Mouse (Mus musculus): ENCODE measurements around the gene Wdr83os. TPM values are rescaled to one million over a fixed set of nuclear protein-coding genes. Genes with fewer than 3 reads are reported as not detected.

Wdr83os gene
- total and polyA plus RNA-seq, 3 experiments, result 40.9 to 103 (median 43.5) TPM

GRCm38 (mm10) chr8:85122995-85123394, 42.5 kb downstream of the Wdr83os start, which contains the start of gene Zfp791:
TSS of gene Zfp791 (minus strand) at chr8:85123095.
- Histone ChIP-seq H3K4me2 (ENCODE audit: insufficient read depth, low read depth, poor library complexity, severe bottlenecking) (no peak within 1 kb of the TSS), H3K27ac (ENCODE audit: insufficient read depth, low read depth) (no peak within 1 kb of the TSS), H3K27me3 (replicated peaks) (peaks cover 3% of the 10 kb centered on the region), H3K9ac (ENCODE audit: insufficient read depth, low read depth) (no peak within 1 kb of the TSS), H3K4me1 (ENCODE audit: control insufficient read depth in 1 of 2, insufficient read depth in 2 of 2) (peaks cover 0 to 6% of the 10 kb centered on the region in 2 experiments; a peak in 2 of 4 replicates), H3K4me3 (replicated peaks in 1 of 3; ENCODE audit: low read depth in 2 of 3, low read length in 2 of 3, poor library complexity in 1 of 3) (no peak within 1 kb of the TSS), H3K79me2 (replicated peaks; ENCODE audit: control insufficient read depth, extremely low read depth, insufficient read depth, poor library complexity, severe bottlenecking) (no peaks in the 10 kb centered on the region), H3K9me3 (replicated peaks; ENCODE audit: low read length) (no peaks in the 10 kb centered on the region), H3K36me3 (replicated peaks in 1 of 2; ENCODE audit: control insufficient read depth in 1 of 2, insufficient read depth in 1 of 2, low read length in 1 of 2) (no peaks in the 10 kb centered on the region)
- in situ Hi-C loops (cut with MboI; ENCODE audit: low pct_ligation_motif_present, low pct_unique_long_range_greater_than_20kb, low sequenced_read_pairs) (no loop called here), dilution Hi-C loops (cut with MboI; ENCODE audit: extremely low pct_ligation_motif_present, extremely low pct_unique_long_range_greater_than_20kb, low sequenced_read_pairs) (no loop called here)
- no peak for TF ChIP-seq BHLHE40 (IDR thresholded peaks at IDR 0.05; ENCODE audit: low read depth, low read length)
- TF ChIP-seq MXI1 (IDR thresholded peaks at IDR 0.05; ENCODE audit: low read depth, low read length), result no peak
- no peak for TF ChIP-seq TBP (conservative IDR thresholded peaks at IDR 0.05; ENCODE audit: low read depth, low read length)
- no peak for TF ChIP-seq RCOR1 (conservative IDR thresholded peaks at IDR 0.05; ENCODE audit: low read depth, low read length)
- TF ChIP-seq JUND (conservative IDR thresholded peaks at IDR 0.05; ENCODE audit: low read depth, low read length), result no peak
- TF ChIP-seq SIN3A (IDR thresholded peaks at IDR 0.05; ENCODE audit: low read length), result no peak
- TF ChIP-seq JUN (IDR thresholded peaks at IDR 0.05; ENCODE audit: insufficient read depth, low read depth, low read length), result no peak
- TF ChIP-seq HCFC1 (IDR thresholded peaks at IDR 0.05; ENCODE audit: low read depth, low read length), result no peak
- no peak for TF ChIP-seq MAZ (IDR thresholded peaks at IDR 0.05; ENCODE audit: low read depth, low read length)
- no peak for TF ChIP-seq CHD2 (IDR thresholded peaks at IDR 0.05; ENCODE audit: low read length)
- no peak for DNase-seq (ENCODE audit: extremely low read depth)

- dilution Hi-C loops (cut with MboI; ENCODE audit: extremely low pct_ligation_motif_present, extremely low pct_unique_long_range_greater_than_20kb, low sequenced_read_pairs) (no loop called here), in situ Hi-C loops (cut with MboI; ENCODE audit: low pct_ligation_motif_present, low pct_unique_long_range_greater_than_20kb, low sequenced_read_pairs) (no loop called here)
- no peak for DNase-seq (ENCODE audit: extremely low read depth)
Observed at GRCm38 (mm10) chr8:85123691-85124090, 43.2 kb downstream of the Wdr83os start.

More at GRCm38 (mm10) chr8:85123691-85124090, 43.2 kb downstream of the Wdr83os start:
- Histone ChIP-seq H3K4me3 (replicated peaks in 1 of 3; ENCODE audit: low read depth in 2 of 3, low read length in 2 of 3, poor library complexity in 1 of 3) (no peak overlapping the region), H3K4me2 (ENCODE audit: insufficient read depth, low read depth, poor library complexity, severe bottlenecking) (no peak overlapping the region), H3K27ac (ENCODE audit: insufficient read depth, low read depth) (no peak overlapping the region), H3K4me1 (ENCODE audit: control insufficient read depth in 1 of 2, insufficient read depth in 2 of 2) (peaks cover 0 to 4% of the 10 kb centered on the region in 2 experiments; a peak in 2 of 4 replicates), H3K9ac (ENCODE audit: insufficient read depth, low read depth) (no peak overlapping the region), H3K9me3 (replicated peaks; ENCODE audit: low read length) (no peaks in the 10 kb centered on the region), H3K79me2 (replicated peaks; ENCODE audit: control insufficient read depth, extremely low read depth, insufficient read depth, poor library complexity, severe bottlenecking) (no peaks in the 10 kb centered on the region), H3K36me3 (replicated peaks in 1 of 2; ENCODE audit: control insufficient read depth in 1 of 2, insufficient read depth in 1 of 2, low read length in 1 of 2) (no peaks in the 10 kb centered on the region), H3K27me3 (replicated peaks) (peaks cover 3% of the 10 kb centered on the region)
- TF ChIP-seq E2F4 (IDR thresholded peaks at IDR 0.05; ENCODE audit: insufficient replicate concordance, low read depth, low read length) (no peak), MXI1 (IDR thresholded peaks at IDR 0.05; ENCODE audit: low read depth, low read length) (no peak), PAX5 (IDR thresholded peaks at IDR 0.05; ENCODE audit: low read length) (no peak), BHLHE40 (IDR thresholded peaks at IDR 0.05; ENCODE audit: low read depth, low read length) (no peak), MAZ (IDR thresholded peaks at IDR 0.05; ENCODE audit: low read depth, low read length) (no peak), CHD1 (IDR thresholded peaks at IDR 0.05; ENCODE audit: low read depth, low read length) (no peak), SIN3A (IDR thresholded peaks at IDR 0.05; ENCODE audit: low read length) (no peak), SMC3 (IDR thresholded peaks at IDR 0.05; ENCODE audit: low read depth, low read length) (no peak), ZMIZ1 (IDR thresholded peaks at IDR 0.05; ENCODE audit: low read depth, low read length) (no peak), JUN (IDR thresholded peaks at IDR 0.05; ENCODE audit: insufficient read depth, low read depth, low read length) (no peak), MAX (IDR thresholded peaks at IDR 0.05; ENCODE audit: low read length) (no peak), POLR2AphosphoS2 (IDR thresholded peaks at IDR 0.05; ENCODE audit: low read depth, low read length) (no peak), CTCF (conservative IDR thresholded peaks at IDR 0.05 in 1 of 2, IDR thresholded peaks at IDR 0.05 in 1 of 2; ENCODE audit: low read depth in 2 of 2, low read length in 2 of 2) (no peak), TBP (conservative IDR thresholded peaks at IDR 0.05; ENCODE audit: low read depth, low read length) (no peak), POLR2A (IDR thresholded peaks at IDR 0.05; ENCODE audit: low read depth, low read length) (no peak), NRF1 (IDR thresholded peaks at IDR 0.05; ENCODE audit: low read depth, low read length) (no peak), CHD2 (IDR thresholded peaks at IDR 0.05; ENCODE audit: low read length) (no peak), ZNF384 (IDR thresholded peaks at IDR 0.05; ENCODE audit: low read depth, low read length) (no peak), USF1 (IDR thresholded peaks at IDR 0.05; ENCODE audit: low read depth, low read length) (no peak), MEF2A (IDR thresholded peaks at IDR 0.05; ENCODE audit: borderline replicate concordance, low read depth, low read length) (no peak)
